Mouse (Mus musculus): Measurements from ENCODE around the gene Polg.

The Polg gene

DNA sequence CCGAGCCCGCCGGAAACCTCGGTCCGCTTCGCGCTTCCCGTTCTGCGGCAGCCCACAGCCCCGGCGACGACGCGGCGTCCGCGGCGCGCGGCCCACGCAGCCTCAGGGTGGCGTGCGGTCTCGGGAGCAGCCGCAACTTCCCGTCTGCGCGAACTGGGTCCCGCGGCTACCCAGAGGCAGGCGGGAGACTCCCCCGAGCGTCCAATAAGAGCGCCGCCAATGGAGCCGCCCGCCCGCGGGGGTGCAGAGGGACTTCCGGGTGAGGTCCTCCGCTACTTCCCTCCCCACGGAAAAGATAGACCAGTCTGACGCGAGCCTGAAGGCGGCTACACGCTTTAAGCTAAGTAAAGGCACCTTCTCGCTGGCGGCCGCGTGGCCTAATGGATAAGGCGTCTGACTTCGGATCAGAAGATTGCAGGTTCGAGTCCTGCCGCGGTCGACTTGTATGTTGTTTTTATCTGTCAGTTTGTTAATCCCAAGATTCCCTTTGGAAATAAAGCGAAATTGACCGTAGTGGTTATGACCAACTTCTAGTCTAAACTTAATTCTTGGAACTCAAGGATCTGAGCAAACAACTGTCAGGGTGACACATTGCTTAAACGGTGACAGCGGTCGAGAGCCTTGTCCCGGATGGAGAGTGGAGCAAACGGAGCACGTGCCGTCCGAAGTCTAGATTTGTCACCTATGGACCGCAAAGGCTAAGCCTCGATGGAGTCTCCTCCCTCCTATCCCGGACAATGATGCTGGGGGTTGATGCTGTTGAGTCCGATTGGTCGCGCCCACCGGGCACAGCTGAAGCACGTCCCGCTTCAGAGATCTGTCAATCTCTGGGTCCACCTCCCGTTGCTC, at the start of gene Polg:
Gene Polg (minus strand): TSS at position 310 of the 849 bp plus-strand sequence.
- DNase-seq (ENCODE audit: low spot score in 2 of 2) = peak; percentile 97 to 99

DNA sequence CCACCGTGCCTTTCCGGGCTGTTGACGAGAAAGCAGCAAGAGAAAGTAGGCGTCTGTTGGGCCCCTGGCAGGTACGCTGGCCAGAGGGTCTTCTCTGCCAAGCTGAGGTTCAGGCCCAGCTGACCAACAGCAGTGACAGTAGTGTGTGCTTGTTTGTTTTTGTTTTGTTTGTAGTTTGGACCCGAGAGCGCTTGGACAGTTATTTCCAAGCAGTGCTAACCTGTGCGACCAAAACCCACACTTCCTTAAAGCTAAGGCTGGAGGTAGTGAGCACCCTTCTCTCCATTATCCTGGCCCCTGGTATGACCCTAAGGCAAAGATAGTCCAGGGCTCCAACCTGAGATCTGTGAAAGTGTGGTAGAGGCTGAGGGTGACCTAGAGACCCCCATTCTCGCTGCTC, 49.7 kb upstream of the Polg start:
- DNase-seq (ENCODE audit: low spot score in 2 of 2) = no peak

DNA sequence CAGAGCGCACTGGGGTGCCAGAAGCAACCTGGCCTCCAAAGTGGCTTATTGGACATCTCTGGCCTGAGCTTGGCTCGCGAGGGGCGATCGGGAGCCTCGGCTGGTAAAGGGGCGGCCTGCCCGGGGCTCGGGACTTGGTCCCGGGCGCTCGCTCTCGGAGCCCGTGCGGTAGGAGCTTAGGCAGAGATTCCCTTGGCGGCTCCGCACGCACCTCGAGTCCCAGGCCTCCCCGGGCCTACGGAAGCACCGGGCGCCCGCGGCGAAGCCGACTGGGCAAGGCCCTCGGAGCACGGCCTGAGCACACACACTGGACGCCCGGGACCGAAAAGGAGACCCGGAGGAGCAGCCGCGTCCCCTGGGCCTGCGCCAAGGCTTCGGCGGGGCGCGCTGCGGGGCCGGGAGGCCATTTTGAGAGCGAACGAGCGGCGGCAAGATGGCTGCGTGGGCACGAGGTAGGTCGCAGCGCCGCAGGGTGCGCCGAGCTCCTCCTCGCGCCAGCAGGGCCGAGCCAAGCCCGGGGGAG, 49.1 kb upstream of the Polg start:
- peak in 1 of 2 experiments; percentile 45 for DNase-seq (ENCODE audit: low spot score in 2 of 2)

- DNase-seq (ENCODE audit: low spot score in 2 of 2) = peak in 1 of 2 experiments; percentile 35
These were observed 48.3 kb upstream of the Polg start for GRCm38 (mm10) chr7:79514361-79514881.

DNA sequence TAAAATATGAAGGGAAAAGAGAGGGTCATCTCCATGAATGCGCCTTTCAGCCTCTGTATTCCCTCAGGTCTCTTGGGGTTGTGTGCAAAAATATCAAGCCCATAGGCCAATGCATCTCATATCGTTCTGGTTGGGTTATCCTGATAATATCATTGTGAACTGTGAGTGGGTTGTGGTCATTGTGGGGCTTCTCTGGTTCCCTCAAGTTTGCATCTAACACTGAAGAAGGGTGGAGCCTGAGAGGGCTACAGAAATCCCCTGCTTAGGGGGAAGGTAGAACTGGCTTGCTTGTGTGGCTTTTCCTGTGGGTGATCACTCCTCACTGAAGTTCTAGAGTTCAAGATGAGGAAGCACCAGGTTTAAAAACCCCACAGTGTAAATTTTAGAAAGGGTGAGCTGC, 47.3 kb upstream of the Polg start:
- DNase-seq (ENCODE audit: low spot score in 2 of 2) = peak in 1 of 2 experiments; percentile 6

- peak in 1 of 2 experiments; percentile 15 for DNase-seq (ENCODE audit: low spot score in 2 of 2)
These were observed 46.3 kb upstream of the Polg start for GRCm38 (mm10) chr7:79512496-79512895.

GRCm38 (mm10) chr7:79511656-79512055, 45.5 kb upstream of the Polg start:
- peak in 1 of 2 experiments; percentile 6 for DNase-seq (ENCODE audit: low spot score in 2 of 2)

- DNase-seq (ENCODE audit: low spot score in 2 of 2) = peak in 1 of 2 experiments; percentile 8
These were observed 45.0 kb upstream of the Polg start for GRCm38 (mm10) chr7:79511181-79511580.

DNA sequence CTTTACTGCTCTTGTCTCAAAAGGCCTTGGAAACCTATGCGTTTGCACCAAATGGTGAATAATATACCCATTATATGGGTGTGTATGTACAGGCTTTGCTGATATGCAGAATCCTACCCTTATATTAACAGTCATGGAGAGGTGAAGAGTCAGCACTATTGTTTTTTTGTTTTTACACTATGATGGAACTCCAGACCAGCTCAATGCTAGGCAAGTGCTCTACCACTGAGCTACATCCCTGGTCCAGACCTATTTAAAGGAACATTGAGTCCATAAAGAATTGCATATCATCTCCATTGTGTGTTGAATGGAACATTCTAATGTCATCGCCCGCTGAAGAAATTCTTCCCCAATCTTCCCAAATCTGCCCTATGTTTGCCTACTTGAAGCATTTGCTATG, 44.5 kb upstream of the Polg start:
- no peak for DNase-seq (ENCODE audit: low spot score in 2 of 2)

DNA sequence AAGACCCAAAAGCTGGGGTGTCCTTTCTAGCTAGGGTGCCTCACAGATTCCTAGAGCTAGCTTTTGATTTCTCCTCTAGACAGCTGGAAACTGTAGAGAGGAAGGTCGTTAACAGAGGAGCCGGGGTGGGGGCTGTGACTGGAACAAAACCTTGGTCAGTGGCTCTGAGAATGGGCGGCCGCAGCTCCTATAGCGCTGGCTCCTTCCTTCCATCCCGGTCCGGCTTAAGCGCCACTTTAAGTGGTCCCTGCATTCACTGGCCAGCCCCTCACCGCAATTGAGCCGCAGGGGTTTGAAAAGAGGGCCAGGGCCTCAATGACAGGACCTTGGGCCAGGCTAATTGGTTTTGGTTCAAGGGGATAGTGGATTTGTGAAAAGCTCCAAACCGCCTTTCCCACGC, 43.5 kb upstream of the Polg start:
- peak in 1 of 2 experiments; percentile 27 for DNase-seq (ENCODE audit: low spot score in 2 of 2)

DNA sequence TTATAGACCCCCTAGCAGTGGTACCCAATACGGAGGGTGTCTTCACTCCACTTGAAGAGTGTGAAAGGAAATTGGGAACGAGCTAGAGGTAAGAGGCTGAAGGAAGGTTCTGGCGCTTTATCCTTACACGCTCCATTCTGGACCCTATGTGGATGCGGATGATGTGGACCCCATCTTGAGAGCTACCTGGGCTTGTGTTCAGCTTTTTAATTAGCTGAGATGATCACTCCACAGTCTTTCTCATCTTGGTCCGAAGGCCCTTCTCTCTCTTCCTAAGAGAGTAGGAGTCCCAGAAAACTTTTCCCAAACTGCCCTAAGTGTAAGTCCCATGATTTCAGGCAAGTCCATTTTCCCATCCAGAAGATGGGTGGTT, 43.1 kb upstream of the Polg start:
- no peak for DNase-seq (ENCODE audit: low spot score in 2 of 2)

DNA sequence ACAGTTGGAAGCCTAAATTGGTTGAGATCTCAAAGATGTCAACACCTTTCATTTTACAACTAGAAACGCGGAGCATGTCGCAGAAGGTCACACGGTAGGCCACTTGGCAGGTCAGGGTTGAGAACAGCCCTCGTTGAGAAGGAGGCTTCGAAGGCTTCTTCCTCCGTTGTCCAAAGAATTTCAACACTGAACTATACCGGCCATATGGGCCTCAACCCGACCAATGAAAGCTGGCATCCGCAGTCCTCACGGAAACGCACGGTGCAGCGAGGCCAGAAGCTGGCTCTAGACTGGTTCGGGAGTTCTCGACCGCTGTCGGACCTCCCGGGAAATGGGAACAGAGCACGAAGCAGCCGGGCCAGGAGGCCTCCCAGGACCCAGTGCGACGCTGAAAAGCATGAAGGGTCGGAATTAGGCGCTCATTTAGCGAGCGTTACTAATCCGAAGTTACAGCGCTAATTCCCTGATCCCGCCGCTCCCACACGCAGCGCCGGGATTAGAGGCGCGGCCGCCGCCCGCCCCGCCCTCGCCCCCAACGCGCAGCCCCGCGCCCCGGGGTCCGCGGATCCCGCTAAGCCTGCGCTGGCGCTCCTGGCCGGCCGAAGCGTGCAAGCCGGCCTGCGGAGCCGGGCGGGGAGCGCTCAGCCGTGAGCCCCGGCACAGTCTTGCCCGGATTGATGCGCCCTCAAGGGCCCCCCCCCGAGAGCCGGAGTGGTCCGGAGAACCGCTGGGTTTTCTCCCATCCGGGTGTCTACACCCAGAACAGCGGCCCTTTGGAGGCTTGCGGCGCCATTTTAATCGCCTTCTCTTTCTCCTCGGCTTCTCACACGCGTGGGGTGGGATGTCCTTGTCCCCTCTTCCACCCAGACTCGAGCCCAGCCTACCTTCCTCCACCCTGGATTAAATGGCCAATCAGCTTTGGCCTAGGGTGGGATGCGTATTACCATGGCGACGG, 42.4 kb upstream of the Polg start:
- peak in 1 of 2 experiments; percentile 34 for DNase-seq (ENCODE audit: low spot score in 2 of 2)

GRCm38 (mm10) chr7:79507756-79508155, 41.6 kb upstream of the Polg start:
- no peak for DNase-seq (ENCODE audit: low spot score in 2 of 2)

DNA sequence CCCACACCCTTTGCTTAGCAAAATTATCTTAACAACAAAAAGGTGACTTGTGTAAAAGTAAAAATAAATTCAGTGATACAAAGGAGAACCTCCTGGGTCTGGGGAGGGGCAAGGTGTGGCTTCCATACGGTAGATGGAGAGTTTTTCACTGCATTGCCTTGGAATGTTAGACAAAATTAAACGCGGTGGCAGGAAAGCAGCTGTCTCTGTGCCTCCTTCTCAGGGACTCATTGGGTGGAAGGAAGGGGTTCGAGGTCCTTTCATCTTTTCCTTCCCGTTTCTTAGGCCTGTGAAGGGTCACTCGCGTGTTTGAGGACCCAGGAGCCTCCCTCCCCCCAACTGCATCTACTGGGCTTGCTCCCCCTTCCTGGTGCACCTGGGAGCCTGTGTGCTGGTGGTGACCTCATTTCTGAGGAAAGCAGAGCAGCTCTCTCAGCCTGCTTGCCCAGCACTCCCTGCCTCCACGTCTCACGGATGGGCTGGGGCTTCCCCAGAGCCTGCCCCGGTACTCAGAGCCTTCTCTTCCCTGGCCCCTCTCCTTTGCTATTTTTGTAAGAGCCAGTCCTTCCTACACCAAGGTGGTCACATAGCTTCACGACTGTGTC, 41.0 kb upstream of the Polg start:
- peak in 1 of 2 experiments; percentile 40 for DNase-seq (ENCODE audit: low spot score in 2 of 2)

- peak in 1 of 2 experiments; percentile 27 for DNase-seq (ENCODE audit: low spot score in 2 of 2)
These were observed 40.4 kb upstream of the Polg start for GRCm38 (mm10) chr7:79506531-79507090.

DNA sequence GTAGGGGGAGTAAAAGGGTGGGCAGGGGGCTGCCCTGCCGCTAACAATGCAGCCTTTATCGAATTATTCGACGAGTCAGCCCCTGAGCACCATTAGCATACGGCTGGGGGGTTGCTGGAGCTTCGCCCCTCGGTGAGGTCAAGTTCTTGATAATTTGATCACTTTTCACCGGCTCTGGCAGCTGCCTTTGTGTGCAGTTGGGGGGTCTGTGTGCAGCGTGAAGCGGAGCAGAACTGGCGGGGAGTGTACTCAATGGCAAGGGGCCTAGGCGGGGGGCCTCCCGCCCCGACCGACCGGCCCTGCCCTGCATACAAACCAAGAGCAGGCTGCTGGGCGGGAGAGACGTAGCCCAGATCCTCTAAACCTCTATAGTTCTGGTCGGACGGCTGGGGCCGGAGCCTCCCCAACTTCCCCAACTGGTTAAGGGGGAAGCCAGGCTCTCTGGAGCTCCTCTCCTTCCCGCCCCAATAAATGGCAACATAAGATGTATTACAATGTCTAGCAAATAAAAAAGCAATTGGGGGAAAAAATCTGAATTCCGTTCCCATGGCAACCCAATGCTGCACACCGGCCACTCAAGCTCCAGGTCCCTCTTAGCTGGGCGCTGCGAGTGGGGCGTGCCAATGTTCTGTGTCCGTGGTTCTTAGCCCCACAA, 39.8 kb upstream of the Polg start:
- DNase-seq (ENCODE audit: low spot score in 2 of 2) = peak in 1 of 2 experiments; percentile 40

GRCm38 (mm10) chr7:79505376-79505775, 39.2 kb upstream of the Polg start:
- DNase-seq (ENCODE audit: low spot score in 2 of 2) = peak in 1 of 2 experiments; percentile 28

- DNase-seq (ENCODE audit: low spot score in 2 of 2) = peak; percentile 87 to 93
These were observed 38.6 kb upstream of the Polg start for GRCm38 (mm10) chr7:79504723-79505122.

GRCm38 (mm10) chr7:79503656-79504250, 37.6 kb upstream of the Polg start:
- no peak for DNase-seq (ENCODE audit: low spot score in 2 of 2)

- peak in 1 of 2 experiments; percentile 28 for DNase-seq (ENCODE audit: low spot score in 2 of 2)
These were observed 36.9 kb upstream of the Polg start for GRCm38 (mm10) chr7:79503103-79503455.
